Mouse (Mus musculus) granulocyte monocyte progenitor cell, adult 5-6 weeks (primary cell): ENCODE data around the gene Gm49405. TPM values are rescaled to one million over a fixed set of nuclear protein-coding genes. Genes with fewer than 3 reads are reported as not detected.
"Not testable (repeated sequence)": the region's sequence is repeated elsewhere in the genome, so short reads cannot be mapped to it uniquely, and the experiment has no call there.

Experiments
- ATAC-seq: replicated peaks from 2 replicates; pipeline ENCODE4 v1.8.0; 2016; ENCODE audit warnings: mild to moderate bottlenecking, moderate TSS enrichment, inconsistent platforms; ENCODE audit not compliant: poor library complexity, severe bottlenecking
- total RNA-seq, 2 experiments: library from RNA; stranded (forward) in 1 of 2; stranded (reverse) in 1 of 2; fragments of 200-712, 200-1000 nt in 1 of 2; fragments of >200 nt in 1 of 2; fragmentation: Nextera tagmentation in 1 of 2; gene quantifications; 2 replicates each; pipeline ENCODE4 v1.2.3; 2014 to 2017

Gm49405 gene
- total RNA-seq, 2 experiments from 2014 or later = 0.30 to 1.3 TPM

GRCm38 (mm10) chr19:4011086-4011485 is 10.7 kb downstream of the Gm49405 start:
- ATAC-seq = no peak

- ATAC-seq = peak; percentile 96
These were observed 12.1 kb downstream of the Gm49405 start, which contains the start of gene Ndufv1 for GRCm38 (mm10) chr19:4012432-4013022. TSS of gene Ndufv1 (minus strand) at chr19:4012806.

- peak; percentile 6; the same call in 1 of the 2 replicates for ATAC-seq
These were observed 12.6 kb downstream of the Gm49405 start for GRCm38 (mm10) chr19:4013066-4013465.

GRCm38 (mm10) chr19:4014802-4015201 is 14.4 kb downstream of the Gm49405 start:
- no peak for ATAC-seq

GRCm38 (mm10) chr19:4015635-4016034 is 15.2 kb downstream of the Gm49405 start:
- ATAC-seq = no peak

- no peak for ATAC-seq
These were observed 17.6 kb downstream of the Gm49405 start for GRCm38 (mm10) chr19:4017921-4018587.

GRCm38 (mm10) chr19:4018743-4019583 is 18.5 kb downstream of the Gm49405 start:
- ATAC-seq = peak; percentile 90

- no peak for ATAC-seq
These were observed 22.8 kb downstream of the Gm49405 start for GRCm38 (mm10) chr19:4023185-4023584.

GRCm38 (mm10) chr19:4027576-4027975 is 27.1 kb downstream of the Gm49405 start:
- no peak for ATAC-seq

- ATAC-seq = no peak
These were observed 32.2 kb downstream of the Gm49405 start for GRCm38 (mm10) chr19:4032668-4033067.

GRCm38 (mm10) chr19:4033298-4033697 is 32.9 kb downstream of the Gm49405 start:
- no peak for ATAC-seq

GRCm38 (mm10) chr19:4033742-4034141 is 33.3 kb downstream of the Gm49405 start:
- no peak for ATAC-seq

GRCm38 (mm10) chr19:4036327-4037045 is 36.1 kb downstream of the Gm49405 start:
- ATAC-seq = no peak

GRCm38 (mm10) chr19:4037154-4037787 is 36.8 kb downstream of the Gm49405 start:
- not testable (repeated sequence) for ATAC-seq

GRCm38 (mm10) chr19:4037788-4038232 is 37.4 kb downstream of the Gm49405 start, which contains the start of gene Gstp1:
TSS of gene Gstp1 (minus strand) at chr19:4037985.
- ATAC-seq = peak; percentile 98

GRCm38 (mm10) chr19:4040941-4041340 is 40.5 kb downstream of the Gm49405 start:
- not testable (repeated sequence) for ATAC-seq

GRCm38 (mm10) chr19:4041500-4041899 is 41.1 kb downstream of the Gm49405 start:
- not testable (repeated sequence) for ATAC-seq

- ATAC-seq = no peak
These were observed 41.7 kb downstream of the Gm49405 start for GRCm38 (mm10) chr19:4042124-4042523.

GRCm38 (mm10) chr19:4044109-4044508 is 43.7 kb downstream of the Gm49405 start:
- ATAC-seq = not testable (repeated sequence)
